Mouse (Mus musculus) thymus, postnatal 36 days (tissue): ENCODE measurements at regions not wholly inside any gene's neighbourhood (a gene's known extent, or its start where the extent isn't known, plus 50 kb on each side); places are given as distances from the start of the nearest gene placed in this dataset.

ENCODE experiments used
- DNase-seq, 2 experiments: peaks; one replicate each; pipeline ENCODE4 v3.0.0; 2022; ENCODE audit warnings: mixed read lengths in 2 of 2

DNA sequence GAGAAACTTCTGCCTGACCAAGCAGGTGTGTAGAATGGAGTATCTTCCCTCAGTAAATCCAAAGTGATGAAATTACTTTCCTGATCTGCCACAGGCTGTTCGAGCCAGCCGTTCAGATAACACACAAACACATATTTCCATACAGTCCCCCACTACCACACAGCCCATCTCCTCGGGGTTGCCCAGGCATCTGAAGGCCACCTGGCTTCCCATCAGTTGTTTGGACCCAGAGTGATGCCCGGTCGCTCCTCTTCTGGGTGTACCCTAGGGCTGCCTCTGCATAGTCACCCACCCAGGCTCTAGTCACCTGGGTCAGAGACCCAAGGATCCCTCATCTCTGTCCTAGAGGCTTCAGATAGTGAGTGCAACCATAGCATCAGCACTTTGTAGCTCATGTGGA is 107.9 kb downstream of the CK137956 start:
- no peak for DNase-seq

DNA sequence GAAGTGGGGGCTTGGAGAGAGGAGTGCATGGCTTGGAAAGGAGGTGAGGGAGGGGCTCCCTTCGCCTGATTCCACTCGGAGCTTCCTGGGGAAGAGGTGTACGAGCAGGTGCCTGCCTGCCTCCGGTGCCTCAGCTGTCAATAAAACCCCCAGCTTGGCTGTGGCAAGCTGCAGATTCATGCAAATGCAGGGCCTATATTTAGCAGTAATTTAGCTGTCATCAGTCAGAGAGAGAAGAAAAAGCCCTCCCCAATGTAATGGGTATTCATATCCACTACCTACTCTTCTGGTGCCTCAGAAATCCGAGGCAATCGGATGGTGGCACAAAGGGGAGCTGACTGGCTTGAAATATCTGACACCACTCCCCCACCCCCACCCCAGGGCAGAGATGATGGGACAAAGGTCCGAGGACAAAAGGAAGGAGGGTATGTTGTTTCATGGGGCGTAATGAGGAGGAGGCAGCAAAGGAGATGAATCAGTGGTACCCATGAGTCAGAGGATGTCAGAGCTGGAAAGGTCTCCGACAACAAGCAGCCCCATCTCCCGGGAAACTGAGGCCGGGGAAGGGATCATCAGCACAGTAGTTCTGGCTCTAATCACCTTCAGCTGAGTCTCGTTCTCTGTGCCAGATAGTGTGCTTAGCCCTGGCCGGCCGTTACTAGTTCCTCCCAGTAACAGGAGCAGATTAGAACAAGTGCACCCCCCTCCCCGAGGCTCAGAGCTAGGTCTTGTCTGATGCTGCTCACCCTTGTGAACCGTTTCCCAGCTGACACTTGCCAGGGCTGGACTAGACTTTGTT is 109.2 kb downstream of the CK137956 start:
- DNase-seq = no peak

DNA sequence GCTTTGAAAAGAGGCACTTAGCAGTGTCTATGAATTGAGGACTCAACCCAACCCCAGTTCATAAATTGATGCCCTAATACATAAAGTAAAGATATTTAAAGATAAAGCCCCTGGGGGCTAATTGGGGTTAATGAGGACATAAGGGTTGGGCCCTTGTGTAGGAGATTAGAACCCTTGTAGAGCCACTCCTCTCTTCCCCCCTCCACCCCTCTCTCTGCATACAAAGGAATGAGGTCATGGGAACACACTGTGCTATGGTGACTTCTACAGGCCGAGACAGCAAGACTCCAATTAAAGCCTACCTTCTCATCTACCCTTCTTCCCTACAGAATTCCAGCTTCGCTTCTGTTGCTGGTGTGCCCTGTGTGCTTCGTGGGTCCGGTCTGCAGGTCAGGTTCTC is 110.5 kb downstream of the CK137956 start:
- no peak for DNase-seq

DNA sequence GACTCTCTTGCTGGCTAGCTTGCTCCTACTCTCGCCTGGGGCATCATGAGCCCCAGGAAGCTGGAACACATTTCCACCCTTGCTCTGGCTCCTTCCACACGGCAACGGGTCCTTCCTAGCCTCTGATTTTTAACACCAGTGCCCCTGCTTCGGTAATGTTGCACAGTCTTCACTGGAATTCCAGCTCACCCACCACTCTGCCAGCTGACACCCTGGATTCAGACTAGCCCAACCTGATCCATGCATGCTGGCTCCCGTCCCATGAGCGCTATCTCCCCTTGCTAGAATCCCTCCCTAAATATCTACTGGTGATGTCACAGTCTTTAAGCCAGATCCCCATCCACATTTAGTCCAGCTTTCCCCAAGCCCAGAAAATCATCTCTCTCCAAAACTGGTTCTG is 111.2 kb downstream of the CK137956 start:
- no peak for DNase-seq

DNA sequence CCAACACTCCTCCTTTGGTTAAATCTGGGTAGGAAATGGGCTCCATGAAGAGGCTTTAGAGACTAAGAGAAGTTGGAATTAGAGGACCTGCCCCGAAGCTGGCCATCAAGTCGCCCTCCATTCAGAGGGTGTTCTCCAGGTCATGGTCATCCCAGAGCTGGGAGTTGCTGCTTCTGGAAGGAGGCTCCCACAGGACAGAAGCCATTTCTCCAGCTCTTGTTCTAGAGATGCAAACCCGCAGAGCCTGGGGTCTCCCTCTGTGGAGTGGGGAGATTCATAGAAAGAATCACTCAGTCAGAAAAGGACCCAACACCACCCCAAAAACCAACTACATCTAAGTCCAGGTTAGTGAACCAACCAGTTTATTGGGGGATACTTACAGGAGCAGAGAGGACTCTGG is 112.2 kb downstream of the CK137956 start:
- no peak for DNase-seq

DNA sequence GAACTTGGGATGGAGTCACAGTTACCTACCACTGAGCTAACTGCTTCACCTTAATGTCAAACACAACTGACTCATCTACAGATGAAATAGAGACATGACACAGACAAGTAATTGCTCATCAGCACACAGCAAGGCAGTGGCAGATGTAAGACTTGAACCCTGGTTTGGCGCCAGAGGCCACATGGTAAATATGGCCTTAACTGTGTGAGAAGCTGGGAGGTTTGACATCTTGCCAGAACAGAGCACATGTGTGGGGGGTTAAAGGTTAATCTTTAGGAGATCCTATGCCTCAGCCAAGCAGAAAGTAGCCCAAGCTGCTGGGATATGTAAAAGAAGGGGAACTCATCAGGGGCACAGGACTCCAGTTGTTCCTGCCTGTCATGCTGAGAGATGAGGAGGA is 114.9 kb downstream of the CK137956 start:
- DNase-seq = no peak

DNA sequence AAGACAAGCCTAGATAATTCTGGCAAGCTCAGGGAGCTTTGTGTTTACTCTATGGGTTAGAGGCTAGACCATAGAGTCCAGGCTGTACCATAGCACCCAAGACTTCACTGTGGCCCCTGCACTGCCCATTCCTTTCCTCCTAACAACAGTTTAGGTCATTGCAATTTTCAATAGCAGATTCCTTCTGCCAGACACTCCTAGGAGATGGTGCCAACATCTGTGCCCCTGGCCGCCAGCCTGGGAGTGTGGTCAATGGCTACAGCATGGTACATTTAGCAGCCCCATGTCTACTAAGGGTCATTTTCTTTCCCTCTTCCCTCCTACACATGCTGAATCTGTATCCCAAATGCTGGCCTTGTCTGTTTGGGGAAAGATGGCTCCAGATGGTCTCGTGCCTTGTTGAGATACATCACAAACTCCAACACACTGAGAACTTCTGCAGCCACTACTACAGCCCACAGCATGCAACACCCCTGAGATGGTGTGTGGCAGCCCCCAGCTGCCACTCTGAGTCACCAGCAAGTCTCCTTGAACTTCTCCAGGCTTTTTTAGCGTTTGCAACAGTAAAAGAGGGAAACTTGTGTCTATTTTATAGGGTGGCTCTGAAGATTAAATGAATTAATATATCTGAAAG is 115.9 kb downstream of the CK137956 start:
- DNase-seq = no peak

DNA sequence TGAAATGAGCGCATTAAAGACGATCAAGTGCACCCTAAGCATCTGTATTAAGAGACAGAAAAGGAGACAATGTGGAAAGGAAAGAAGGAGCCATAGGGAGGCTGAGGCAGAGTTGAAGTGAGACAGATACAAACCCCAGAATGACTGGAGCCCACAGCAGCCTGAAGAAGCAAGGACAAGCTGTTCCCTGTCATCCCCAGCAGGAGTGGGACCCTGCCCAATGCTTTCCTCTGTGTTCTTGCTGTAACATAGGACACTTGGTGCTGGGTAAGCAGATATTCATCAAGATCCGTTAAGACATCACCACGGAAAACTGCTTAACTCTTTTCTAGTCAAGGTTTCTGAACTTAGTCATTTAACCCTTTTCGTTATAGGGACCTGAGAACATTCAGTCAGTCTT is 121.4 kb downstream of the CK137956 start:
- no peak for DNase-seq

DNA sequence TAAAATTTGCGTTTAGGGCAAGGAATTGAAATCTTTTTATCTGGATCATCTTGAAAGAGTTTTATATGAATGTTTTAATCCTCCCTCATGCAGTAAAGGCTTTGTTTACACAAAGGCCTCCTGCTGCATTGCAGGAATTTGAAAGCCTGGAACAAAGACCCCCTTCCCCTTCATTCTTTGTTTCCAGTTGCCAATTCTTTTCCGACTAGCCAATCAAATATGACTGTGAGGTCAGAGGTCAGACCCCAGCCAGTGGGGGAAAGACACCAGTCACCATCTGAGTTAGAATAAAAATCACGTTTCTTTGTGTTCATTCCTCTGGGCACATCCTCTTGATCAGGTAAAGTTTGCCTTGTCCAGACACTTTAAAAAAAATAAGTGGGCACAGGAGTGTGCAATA is 124.4 kb downstream of the CK137956 start:
- DNase-seq = no peak

DNA sequence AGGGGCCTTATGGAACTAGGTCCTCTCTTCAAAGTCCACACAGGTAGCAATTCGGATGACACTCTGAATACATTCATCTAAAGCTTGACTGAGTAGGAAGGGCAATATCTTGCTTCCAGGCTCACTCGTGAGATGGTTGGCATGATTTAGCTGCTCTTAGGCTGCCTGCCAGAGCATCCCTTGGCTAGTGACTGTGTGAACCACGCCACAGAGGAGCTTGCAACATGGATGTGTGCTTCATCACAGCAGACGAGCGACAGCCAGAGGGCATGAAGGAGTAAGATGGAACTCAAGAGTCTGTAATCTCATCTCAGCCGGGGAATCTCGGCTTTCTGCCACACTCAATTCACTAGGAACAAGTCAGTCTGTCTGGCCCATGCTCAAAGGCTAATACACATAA is 127.3 kb downstream of the CK137956 start:
- DNase-seq = no peak

DNA sequence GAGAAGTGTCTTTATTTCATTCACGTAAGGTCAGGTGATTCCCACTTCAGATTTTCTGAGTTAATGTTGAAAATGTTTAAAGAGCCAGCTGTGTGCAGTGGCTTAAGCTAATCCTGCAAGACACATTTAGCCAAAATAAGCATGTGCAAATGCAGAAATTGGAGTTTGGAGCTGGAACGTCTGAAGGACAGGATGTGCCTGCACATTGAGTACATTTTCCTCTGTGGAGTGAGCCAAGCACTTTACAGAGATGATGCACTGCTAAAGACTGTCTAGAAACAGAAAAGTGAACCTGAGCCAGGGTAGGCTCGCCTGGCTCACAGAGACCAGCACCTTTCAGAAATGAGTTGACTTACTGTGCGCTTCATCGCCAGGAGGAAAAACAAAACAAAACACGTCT is 137.1 kb downstream of the CK137956 start:
- DNase-seq = no peak

DNA sequence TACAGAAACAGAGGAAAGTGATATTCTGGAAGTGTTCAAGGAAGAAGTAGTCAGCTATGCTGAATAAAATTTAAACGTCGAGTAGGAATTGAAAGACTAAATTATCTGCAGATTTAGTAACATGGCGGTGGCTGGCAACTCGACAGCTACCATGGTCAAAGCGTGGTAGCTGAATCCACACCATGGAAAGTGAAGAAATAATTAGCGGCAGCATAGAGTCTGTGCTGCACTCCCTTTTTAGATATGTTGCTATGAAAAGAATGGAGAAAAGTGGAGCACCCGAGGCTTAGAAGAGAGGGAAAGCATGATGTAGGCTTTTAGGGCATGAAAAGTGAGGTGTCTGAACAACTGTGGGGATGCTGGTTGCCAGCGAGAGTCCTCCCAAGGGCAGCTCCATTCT is 143.8 kb downstream of the CK137956 start:
- DNase-seq = no peak

DNA sequence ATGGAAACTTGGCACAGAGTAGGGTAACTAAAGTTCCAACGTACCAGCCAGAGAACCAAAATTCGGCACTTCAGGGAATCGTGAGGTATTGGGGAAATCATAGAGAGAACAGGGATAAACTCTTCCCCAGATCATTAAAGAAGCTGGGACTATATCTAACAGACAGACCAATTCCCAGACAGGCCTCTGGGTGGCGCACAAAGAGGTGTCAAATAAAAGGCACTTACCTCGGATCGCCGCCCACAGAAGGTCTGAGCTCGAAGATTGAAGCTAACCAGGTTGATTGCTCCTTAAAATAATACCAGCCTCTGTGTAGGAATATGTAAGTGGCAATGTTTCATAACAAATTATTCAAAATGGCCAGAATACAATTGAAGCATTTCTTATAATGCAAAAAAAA is 151.2 kb downstream of the CK137956 start:
- no peak for DNase-seq

DNA sequence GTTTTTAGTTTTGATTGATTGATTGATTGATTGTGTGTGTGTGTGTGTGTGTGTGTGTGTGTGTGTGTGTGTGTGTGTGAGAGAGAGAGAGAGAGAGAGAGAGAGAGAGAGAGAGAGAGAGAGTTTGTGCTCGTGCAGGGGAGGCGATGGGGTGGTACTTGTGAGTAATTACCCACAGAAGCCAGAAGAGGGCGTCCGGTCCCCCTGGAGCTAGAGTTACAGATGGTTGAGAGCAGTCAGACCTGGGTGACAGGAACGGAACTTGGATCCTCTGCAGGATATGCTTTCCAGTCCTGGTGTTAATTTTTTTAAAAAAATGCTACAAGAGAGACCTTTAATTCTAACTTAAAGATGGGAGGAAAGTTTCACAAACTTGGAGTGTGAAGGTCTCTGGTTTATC is 151.7 kb downstream of the CK137956 start:
- DNase-seq = no peak

DNA sequence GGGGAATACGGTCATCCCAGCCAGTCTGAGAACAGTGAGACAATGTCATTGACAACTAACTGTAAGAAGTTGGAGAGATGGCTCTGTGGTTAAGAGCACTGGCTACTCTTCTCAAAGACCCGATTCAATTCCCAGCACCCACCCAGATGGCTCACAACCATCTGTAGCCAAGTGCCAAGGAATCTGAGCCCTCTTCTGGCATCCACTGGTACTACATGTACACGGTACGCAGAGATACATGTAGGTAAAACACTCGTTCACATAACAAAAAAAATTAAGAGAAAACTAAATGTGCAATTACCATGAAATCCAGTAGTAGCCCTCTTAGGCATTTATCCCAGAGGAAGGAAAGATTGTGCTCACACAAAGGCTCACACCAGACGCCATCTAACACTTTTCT is 156.1 kb downstream of the CK137956 start:
- no peak for DNase-seq

DNA sequence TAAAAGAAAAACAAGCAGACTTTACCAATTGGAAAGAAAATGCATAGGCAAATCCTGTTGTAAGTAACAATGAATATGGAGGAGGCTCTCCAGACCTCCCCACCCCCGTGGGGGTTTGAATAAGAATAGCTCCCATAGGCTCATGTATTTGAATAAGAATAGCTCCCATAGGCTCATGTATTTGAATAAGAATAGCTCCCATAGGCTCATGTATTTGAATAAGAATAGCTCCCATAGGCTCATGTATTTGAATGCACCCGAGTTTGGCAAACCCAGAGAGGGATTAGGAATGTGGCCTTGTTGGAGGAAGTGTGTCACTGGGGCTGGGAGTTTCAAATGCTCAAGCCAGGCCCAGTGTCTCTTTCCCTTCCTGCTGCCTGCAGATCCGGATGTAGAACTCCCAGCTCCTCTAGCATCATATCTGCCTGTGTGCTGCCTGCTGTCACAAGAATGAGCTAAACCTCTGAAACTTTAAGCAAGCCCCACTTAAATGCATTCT is 158.7 kb downstream of the CK137956 start:
- DNase-seq = no peak

DNA sequence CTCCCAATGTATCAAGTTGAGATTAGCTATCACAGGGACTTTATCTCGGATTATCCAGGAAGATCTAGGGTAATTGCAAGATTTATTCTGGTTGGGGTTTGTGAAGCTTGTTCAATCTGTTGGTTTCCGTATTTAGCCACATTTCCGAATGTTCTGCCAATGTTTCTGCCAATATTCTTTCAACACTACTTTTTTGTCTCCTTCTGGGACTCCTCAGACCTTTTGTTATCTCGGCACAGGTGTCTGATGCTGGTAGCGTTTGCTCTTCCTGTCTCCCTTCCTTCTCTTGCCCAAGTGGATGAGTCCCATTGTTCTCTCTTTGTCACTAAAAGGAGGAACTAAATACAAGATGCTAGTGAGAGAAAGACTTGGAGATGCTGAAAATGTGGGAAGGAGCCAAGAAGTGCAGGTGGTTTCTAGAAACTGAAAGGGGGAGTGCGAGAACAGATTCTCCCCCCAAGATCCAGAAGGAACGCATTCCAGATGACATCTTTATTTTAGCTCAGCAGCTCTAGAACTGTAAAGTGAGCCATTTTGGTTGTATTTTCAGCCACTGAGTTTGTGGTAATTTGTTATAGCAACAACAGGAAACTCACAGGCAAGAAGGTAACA is 159.7 kb downstream of the CK137956 start:
- DNase-seq = no peak

DNA sequence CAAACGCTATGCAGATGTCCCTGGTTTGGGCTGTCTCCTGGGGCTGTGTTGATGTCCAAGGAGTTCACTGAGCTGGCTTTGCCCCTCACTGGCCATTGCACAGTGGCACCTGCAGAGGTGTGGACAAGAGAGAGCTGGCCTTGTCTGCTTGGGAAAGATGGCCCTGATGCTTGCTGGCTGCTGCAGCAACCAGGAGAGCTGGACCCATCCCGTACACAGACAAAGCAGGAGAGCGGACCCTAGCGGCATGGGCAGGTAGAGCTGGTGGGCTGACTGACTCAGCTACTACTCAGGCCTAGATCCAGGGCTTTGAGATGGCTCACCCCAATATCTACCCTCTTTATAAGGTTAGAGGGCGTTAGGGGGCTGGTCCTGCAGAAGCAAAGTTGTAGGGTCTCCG is 161.7 kb downstream of the CK137956 start:
- no peak for DNase-seq

DNA sequence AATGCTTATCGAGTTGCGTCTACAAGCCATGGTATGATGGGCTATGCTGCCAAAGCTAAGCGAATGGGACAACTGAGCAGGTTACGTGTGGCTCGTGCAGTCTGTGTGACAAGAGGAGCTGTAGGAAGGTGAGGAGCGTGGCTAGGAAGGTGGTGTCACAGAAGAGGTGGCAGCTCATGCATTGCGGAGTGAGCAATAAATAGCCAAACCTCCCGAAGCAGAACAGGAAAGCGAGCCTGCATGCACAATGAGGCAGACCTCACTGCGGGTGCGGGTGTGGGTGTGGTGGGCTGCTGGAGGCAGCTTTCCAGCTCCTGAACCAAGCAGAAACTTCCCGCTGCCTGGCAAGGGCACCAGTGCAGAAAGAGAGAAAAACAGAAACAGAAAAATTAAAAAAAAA is 181.5 kb downstream of the CK137956 start:
- DNase-seq = no peak

DNA sequence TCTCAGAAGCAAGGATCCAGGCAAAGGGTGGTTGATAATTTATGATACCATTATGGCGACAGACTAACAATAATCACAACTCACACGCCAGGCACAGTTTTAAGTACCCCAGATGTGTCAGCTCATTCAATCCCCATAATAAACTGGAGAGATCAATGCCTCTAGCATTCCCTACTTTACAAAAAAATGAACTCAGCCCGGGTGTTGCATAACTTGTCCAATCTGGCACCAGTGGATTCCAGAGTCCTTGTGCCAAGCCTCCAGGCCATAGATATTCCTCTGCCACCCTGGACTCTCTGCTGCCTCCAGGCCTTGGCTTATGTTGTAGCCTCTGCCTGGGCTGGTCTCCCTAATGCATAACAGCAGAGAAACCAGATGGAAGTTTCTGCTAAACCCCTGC is 185.0 kb downstream of the CK137956 start:
- no peak for DNase-seq

DNA sequence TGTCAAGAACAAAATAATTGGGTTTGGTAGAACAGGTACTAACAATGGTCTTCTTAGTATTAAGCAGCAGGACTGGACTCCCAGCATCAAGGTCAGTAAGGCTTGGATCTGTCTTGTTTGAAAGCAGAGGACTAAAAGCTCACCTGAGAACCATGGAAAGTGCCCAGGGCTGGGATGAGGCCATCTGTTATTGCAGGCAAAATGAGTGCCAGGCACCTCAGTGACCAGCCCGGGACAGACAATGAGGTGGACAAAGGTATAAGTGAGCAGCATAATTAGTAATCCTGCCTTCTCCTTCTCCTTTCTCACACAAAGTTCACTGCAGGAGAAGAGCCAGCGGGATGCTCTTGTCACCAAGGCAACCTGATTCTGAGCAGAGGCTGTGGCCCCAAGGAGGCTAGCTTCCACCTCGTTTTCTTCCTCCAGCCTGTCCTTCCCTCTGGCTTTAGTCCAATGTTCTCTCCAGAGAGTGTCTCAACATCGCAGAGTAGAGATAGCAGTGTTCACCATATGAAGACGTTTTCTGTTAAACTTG is 198.7 kb downstream of the CK137956 start:
- DNase-seq = no peak

DNA sequence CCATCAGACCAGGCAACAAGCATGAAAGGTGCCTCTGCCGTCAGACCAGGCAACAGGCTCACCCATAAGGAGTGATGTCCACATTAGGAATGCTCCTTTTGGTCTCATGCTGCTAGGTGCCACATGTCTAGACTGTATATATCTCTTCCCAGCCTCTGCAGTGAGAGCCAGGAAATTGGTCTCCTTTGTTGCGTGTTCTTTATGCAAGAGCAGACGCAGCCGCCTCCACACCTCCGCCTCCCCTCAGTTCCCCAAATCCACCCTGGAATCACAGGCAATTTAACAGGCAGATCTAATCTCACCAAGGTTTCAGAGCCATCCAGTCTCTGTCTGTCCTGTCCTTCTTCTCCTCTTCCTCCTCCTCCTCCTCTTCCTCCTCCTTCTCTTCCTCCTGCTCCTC is 207.0 kb downstream of the CK137956 start:
- DNase-seq = no peak

DNA sequence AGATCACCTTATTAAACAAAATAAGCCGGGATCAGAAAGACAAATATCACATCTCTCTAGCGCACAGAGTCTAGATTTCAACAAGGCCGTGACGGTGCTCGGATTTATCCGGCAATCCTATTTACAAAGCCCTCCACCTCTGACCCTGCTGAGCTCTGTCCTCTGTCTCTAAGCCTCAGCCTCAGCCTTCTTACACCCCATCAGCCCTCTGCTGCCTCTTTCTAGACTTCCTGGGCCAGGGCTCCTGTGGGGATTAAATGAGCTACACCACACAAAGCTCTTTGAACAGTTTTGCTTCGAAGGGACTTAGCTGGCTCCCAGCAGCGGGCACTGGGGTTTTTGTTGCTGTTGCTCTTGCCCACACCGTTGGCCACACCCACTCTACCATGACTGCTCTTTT is 211.8 kb downstream of the CK137956 start:
- DNase-seq = no peak

DNA sequence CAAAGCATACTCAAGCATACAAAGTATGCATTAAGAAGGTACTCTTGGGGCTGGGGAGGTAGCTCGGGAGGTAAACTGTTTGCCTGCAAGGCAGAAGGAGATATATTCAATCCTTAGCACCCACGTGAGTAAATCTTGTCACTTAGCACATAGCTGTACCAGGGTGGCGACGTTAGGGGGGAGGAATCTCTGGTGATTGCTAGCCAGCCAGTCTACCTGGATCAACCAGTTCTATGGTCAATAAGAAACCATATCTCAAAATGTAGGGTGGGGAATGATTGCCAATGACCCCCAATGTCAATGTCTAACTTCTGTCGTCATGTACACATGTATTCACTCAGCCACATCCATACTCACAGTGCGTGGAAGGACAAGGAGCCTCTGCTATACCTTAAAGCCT is 214.5 kb downstream of the CK137956 start:
- DNase-seq = no peak
